Mouse (Mus musculus): Measurements from ENCODE around the gene Mical1.

Mical1 gene

DNA sequence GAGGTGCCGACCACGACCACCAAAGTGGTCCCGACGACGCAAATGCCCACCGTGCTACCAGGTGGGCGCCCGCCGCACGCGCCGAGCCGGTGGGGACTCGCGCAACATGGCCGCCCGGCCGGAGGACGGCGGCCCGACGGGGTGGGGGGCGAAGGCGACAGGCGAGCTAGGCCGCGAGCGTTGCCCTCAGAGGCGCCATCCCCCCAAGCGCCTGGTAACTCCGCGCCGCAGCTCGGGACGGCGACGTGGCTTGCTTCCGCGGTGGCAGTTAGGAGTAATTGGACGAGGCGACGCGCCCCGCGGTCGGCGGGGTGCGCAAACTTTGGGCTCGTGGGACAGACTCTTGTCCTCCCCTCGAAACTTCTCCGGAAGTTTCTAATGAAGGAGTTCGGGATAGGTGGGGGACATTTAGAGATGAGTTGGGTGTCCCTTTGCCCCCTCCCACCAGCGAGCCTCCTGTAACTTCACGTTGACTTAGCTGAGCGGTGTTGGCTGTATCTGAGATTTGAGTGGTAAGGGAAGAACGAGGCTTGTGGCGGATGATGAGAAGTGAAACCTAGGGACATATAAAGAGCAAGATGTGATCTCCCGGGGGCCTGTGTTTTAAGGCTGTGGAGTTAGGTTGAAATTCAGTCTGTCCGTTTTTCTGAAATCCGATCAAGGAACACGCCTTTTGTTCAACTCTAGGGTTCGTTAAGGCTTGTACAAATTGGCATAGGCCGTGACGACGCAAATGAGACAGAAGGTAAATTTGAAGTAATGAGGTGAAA lies 43.7 kb downstream of the Mical1 start:
- peak in 1 of 2 experiments; percentile 90 for DNase-seq (ENCODE audit: inconsistent age in 2 of 2, low spot score in 1 of 2)

DNA sequence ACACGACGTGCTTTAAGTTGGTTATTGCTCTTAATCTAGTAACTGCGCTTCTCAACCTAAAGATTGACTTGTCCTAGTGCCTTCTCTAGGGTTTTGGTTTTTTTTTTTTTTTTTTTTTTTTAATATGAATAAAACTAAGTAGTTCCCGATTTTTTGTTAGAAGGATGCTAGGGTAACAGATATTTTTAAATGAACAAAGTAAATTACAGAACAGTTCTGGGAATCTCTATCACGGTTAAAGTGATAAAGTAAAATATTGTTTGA lies 44.2 kb downstream of the Mical1 start:
- no peak for DNase-seq (ENCODE audit: inconsistent age in 2 of 2, low spot score in 1 of 2)

DNA sequence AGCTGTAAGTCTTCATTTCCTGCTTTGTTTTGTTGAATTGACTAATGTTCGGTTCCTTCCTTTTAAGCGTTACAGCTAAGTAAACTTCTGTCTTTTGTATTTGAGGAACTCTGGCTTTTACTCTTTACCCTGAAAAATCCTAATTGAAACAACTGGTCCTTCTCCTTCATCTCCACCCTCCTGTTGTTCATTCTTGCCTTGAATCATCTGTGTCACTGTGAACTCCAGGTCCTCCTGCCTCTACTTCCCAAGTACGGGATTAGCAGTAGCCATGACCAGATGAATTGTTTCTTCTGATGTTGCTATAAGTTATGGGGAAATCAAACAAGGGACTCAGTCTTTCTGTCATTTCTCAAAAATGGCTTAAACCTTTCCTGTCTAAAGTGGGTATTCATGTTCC lies 47.3 kb downstream of the Mical1 start:
- no peak for DNase-seq (ENCODE audit: inconsistent age in 2 of 2, low spot score in 1 of 2)

DNA sequence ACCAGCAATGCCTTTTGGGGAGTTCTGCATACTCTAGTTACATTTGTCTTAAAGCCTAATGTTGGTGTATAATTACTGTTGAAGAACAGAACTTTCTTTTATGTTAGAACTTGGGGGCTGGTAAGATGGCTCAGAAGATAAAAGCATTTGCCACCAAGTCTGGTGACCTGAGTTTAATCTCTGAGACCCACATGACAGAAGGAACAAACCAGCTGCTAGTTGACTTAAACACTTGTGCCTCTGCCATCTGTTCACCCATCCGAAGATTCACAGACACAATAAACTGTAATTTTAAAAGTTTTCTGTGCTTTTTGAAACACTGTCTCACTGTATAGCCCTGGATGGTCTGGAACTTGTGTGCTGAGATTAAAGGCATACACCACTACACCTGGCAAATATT lies 49.6 kb downstream of the Mical1 start:
- no peak for DNase-seq (ENCODE audit: inconsistent age in 2 of 2, low spot score in 1 of 2)

DNA sequence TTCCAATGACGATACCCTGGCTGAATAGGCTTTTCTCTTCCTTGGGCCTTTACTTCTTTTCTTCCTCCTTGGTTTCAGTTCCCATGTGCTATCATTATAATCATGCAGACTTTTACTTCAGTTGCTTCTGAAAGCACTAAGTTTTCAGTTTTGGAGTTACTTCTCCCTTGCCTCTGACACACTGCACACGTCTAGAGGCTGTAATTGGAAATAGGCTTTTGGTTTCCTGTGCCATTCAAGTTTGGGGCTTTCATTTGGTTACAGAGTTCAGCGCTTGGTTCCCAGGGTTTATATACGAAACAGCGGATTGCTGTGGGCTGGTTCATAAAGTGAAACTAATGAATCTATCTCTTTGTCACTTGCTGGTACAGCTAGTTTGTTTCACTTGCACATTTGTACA lies 53.9 kb downstream of the Mical1 start:
- DNase-seq (ENCODE audit: inconsistent age in 2 of 2, low spot score in 1 of 2) = no peak

DNA sequence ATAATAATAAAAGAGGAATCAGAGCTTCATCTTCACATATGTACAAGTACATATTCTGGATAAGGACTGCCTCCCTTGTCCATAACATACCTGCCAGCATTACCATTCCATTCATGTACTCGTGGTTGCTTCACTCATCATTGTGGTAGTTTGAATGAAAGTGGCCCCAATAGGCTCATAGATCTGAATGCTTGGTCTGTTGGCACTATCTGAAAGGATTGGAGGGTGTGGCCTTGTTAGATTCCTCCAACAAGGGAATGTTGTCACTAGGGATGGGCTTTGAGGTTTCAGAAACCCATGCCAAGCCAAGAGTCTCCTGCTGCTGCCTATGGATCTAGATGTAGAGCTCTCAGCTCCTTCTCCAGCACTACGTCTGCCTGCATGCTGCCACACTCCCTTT lies 59.9 kb downstream of the Mical1 start:
- DNase-seq (ENCODE audit: inconsistent age in 2 of 2, low spot score in 1 of 2) = no peak

Data from adrenal gland, adult (tissue).